Mouse (Mus musculus) frontal cortex, adult 2 months (tissue): ENCODE data around the gene Rab30. TPM values are rescaled to one million over a fixed set of nuclear protein-coding genes. Genes with fewer than 3 reads are reported as not detected.
A peak's percentile ranks its signal among the peaks of the same experiment; 100 is the strongest.

Experiments used
- DNase-seq, 2 experiments: peaks; one replicate each; pipeline ENCODE4 v3.0.0; 2022; ENCODE audit warnings: low spot score in 1 of 2; ENCODE audit errors: extremely low spot score in 1 of 2
- polyA plus RNA-seq: library from polyadenylated mRNA; depleted of rRNA; stranded (reverse); fragments of >200 nt; gene quantifications from 2 replicates; pipeline ENCODE4 v1.2.3, GENCODE M21; 2012

Gene Rab30
- polyA plus RNA-seq, 1 experiment = 15.4 TPM

DNA sequence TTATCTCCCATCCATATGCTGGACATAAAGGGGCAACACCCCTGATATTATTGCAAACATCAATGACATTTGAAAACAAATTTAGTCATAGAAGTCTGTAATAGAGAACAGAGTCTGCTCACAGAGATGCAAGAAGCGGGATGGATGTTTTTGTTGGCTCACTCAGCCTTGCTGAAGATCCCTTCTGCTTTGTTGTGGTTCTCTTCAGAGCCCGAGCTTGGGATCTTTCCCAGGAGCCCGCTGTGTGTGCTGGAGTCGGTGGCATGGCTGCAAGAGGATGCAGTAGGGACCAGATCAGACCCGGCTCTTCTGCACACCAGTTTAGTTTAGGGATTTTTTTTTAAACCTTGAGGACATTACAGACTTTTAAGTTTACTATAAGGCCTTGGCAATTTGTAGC lies 54.3 kb downstream of the Rab30 start:
- no peak for DNase-seq

DNA sequence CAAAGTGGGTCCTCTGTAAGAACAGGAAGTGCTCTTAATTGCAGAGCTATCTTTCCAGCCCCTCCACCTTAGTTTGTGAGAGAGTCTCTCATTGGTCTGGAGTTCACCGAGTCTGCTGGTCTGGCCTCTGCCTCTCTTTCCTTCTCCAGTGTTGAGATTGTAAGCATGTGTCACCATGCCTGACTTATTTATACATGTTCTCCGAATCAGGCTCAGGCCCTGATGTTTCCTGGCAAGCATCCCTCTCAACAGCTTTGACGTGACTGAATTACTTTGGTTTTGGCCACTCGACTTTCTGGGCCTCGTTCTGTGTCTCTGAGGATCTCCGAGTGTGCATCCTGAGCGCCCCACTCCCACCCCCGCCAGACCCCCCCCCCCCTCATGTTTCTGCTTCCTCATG lies 55.4 kb downstream of the Rab30 start:
- no peak for DNase-seq

DNA sequence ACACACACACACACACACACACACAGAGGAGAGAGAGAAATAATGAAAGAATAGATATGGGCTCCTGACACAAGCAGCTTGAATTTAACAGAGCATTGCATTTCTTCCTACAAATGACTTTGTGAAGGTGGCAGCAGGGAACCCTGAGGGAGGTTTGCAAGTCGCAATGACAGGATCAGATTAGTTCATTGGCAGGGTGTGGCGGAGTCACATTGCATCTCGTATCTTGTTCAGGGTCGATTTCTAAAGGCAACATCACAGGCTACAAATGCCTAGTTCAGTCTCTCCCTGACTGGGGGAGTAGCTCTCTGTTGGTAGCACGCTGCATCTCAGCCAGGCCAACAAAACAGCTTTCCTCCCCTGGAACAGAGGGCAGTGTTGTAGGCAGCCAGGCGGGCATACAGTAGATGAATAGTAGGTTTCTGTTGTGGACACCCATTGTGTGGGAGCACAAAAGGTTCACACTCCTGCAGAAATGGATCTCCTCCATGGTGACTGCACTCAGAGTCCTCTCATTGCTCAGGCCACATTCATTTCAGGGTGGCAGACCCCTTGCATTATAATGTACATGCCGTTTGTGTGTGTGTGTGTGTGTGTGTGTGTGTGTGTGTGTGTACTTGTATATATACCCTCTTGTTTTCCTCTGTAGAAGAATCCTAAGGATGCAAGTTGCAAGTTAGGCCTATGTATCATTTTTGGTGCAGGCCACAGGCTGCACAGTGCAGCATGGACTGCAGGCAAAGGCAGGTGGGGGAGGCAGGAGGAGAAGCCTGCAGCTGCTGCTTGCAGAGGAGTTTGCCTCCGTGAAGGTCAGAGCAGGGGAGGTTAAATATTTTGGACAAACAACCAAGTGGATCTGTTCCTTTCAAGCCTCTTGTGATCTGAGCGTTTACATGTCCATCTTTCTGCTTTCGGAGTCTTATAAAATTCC lies 58.5 kb downstream of the Rab30 start:
- peak in 1 of 2 experiments; percentile 39 for DNase-seq

DNA sequence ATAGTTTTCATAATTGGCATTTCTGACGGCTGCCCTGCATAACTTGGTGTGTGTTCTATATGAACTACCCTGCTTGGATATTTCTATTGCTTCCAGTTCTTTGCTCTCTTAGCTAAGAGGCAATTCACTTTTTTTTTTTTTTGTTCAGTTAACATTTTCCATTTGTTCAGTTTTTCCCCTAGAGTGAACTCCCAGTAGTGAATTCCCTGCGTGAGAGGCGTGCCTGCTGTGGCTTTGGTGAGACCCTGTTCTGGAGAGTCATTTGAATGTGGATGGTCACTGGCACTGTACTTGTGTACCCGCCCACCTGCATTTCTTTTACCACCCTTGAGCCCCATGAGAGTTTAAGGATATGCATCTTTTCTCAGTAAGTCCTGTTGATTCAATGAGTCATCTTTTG lies 60.8 kb downstream of the Rab30 start:
- no peak for DNase-seq

DNA sequence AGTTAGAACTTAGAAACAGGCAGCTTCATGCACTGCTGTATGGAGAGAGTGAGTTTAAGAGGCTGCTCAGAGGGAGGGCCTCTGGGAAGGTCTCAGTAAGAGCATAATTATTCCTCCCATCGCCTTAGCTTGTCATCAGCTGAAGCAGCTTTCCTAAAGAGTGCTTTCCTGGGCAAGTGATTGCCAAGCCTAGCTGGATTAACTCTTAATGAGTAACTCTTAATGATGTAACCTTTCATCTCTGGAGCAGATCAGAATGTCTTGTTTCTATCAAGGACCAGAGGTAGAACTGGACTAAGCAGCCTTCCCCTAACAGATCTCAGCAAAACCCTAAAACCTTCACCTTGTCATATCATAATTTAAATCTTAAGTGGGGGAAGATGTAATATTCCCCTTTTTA lies 61.8 kb downstream of the Rab30 start:
- DNase-seq = no peak

DNA sequence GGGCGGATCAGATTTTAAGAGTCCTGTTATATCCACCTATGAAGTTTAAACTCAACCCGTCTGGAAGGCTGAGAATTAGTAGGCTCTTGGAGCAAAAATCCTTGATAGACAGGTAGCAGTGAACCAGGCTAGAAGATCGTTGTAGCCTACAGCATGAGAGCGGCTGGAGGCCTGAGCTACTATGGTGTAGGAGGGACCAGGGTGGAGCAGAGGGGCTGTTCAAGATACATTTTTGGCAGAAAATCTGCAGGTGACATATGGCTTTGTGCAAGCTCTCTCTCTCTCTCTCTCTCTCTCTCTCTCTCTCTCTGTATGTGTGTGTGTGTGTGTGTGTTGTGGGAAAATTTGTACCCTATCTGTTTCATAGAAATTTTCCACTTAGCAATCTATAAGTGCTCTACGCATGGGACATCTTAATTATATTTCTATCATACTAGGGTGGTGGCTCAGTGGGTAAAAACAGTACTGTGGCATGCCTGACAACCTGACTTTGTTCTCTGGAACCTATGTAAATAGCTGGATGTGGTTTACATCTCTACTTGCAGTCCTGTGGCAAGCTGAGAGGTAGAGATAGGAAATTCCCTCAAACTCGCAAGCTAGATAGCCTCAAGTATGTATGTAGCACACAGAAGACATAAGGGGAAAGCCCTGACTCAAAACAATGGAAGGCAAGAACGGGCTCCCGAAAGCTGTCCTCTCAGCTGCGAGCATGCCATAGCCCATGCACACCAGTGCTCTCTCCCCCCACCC lies 63.7 kb downstream of the Rab30 start:
- no peak for DNase-seq

DNA sequence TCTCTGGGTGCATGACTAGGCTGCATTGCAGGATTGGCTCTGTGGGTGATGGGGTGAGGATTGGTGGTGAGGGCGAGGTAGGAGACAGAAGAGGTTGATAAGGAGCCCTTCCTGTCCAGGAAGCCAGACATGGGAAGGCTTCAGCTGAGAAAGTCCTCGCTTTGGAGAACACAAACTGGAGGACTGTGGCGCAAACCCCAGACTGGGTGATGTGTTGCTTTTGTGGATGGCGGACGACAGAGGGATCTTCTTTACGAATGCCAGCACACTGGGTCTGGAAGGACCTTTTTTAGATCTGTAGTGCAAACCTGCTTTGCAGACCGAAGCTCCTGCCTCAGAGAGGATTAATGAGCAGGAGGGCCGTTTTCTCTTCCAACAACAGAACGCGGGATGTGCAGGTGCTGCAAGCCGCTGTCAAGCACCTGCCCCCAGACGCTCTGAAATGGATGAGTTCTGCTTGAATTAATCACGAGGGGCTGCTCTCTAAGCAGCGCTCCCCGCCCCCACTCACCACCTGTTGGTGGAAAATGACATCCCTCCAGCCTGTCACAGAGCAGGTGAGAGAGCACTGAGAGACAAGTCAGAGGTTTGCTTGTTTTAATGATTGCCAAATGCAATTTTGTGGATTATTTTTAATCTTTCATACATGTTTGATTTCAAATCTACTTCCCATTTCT lies 65.2 kb downstream of the Rab30 start:
- peak in 1 of 2 experiments; percentile 43 for DNase-seq

DNA sequence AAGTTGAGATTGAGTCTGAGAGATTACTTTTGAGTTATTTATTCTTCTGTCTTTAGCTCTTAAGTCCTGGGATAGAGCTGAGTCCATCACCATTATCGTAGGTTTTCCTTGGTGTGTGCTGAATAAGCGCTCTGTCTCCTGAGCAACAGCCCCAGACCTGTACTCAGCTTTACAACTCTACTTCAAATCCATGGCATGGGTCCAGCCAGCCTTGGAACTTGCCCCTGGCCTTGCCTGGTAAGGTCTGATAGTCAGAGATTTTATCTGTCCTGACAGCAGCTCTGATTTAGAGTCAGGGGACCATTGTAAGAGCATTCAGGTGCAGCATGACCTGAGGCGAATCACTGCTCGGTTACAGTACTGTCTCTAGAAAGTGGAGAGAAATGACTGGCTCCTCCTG lies 66.1 kb downstream of the Rab30 start:
- DNase-seq = no peak

DNA sequence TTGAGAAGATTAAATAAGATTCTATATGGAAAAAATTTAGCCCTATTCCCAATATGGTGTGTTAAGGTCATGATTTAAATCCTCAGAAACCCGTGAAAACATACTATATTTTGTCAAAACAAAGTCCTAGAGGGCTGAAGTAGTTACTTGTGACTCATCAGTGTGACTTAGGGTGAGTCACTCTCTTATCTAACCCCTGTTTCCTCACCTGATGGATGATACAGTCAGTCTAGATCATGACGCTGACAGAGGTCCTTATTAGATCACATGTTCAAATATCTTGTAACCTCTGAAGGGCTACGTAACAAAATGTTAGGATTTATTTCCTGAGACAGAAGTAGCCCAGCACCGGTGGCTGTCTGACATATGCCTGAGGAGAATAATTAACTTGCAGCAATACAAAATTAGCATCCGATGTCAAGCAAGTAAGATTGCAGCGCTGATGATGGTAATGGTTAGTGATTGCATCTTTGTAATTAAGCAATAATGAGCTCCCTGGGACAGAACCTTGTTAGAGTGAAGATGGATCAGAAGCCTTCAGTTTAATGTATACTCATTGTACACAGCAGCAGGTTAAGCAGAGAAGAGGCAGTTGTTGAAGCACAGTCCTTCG lies 70.4 kb downstream of the Rab30 start:
- no peak for DNase-seq

DNA sequence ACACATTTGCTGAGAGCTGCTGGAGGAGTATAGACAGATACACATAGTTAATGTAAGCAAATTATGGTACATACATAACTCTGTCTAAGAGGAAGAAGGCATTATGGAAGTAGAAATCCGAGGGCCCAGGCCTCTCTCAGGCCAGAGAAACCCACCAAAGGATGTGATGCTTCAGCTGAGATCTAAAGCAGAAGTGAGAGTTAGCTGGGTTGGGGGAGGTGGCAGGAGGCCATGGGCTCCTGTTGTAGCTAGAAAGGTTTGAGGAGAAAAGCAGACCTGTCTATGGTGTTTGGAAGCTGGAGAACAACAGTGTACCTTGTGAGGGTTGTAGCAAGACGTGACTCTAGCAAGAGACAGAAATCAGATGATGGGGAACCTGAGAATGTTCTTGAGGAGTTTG lies 75.8 kb downstream of the Rab30 start:
- no peak for DNase-seq

DNA sequence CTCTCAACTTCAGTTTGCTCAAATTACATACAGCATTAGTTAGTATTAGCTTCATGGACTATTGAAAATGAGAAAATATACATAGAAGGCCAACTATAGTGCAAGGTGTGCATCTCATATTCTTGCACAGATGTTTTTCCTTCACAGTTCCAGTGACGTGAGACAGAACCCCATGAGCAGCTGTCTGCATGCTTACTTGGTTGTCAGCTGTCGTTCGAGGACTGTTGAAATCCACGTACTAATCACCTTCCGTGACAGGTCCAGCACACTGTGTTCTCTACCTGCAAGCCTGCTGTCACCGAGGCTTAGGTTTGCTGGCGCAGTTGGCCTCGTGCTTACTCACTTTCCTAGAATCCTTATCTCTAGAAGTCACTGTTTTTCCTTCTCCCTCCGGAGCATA lies 76.5 kb downstream of the Rab30 start:
- DNase-seq = no peak

DNA sequence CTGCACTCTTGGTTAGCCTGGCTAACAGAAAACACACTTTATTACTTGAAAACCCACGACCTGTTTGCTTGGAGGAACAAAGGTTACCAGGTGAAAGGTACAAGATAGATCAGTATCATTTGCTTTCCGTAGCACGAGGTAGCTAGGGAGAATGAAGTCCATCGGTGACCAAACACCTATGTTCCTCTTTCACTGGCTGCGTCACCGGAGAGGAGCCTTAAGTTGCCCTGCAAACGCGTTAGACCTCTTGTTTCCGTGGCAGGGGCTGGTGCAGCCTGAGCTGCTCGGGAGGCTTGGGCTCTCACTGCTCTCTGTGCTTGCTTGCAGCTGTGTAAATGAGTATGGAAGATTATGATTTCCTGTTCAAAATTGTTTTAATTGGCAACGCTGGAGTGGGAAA lies 78.3 kb downstream of the Rab30 start:
- DNase-seq = no peak

DNA sequence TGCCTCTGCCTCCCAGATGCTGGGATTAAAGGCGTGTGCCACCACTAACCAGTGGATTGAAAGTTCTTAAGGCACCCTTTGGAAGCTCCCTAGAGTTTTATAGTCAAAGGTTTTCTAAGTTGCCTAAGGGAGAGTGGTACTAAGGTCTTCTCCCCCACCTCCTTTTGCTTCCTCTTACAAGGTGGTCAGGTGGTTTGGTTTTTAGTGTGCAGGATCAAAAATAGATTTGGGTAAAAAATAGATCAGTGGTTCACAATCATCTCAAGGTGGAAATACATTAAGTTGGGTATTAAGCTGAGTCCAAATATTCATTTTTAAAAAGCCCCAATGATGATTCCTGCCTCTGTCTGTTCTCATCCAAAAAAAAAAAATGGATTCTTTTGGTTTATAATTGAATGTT lies 79.0 kb downstream of the Rab30 start:
- DNase-seq = no peak

DNA sequence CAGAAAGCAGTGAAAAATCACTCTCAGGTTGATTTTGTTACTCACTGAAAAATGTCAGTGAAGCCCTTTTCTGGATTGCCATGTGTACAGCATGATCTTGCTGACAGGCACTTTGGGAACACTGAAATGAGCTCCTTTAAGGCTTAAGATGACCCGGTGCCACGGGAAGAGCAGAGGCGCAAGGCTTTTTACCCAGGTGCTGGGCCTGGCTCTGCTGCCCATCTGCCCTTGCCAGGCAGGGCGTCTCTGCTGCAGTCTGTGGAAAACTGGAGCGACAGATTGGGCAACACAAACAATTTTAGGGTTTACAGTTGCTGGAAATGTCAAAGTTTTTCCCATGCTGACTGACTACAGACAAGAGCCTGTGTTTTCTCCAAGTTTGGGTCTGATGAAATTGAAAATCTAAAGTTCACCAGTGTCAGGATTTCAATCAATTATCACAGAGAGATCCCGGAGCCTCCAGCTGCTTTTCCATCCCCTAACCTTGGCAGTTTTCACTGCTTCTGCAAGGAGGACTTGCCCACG lies 79.6 kb downstream of the Rab30 start:
- no peak for DNase-seq

DNA sequence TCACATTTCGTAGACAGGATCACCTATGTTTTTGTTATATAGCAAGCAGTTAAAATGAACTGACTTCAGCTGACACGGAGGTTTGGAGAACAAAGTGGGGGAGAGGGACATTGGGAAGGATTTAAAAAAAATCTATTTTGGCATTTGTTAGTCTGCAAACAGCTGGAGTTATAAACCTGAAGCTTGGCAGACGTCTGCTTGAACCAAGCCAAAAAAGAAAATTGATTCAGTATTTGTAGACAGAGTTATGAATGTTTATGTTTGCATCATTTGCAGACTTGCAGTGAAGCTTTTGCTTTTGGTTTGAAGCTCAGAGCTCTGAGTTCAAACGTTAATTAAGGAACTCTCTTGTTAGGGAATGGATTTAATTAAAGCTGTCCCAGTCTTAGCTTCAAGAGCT lies 80.5 kb downstream of the Rab30 start:
- DNase-seq = no peak

DNA sequence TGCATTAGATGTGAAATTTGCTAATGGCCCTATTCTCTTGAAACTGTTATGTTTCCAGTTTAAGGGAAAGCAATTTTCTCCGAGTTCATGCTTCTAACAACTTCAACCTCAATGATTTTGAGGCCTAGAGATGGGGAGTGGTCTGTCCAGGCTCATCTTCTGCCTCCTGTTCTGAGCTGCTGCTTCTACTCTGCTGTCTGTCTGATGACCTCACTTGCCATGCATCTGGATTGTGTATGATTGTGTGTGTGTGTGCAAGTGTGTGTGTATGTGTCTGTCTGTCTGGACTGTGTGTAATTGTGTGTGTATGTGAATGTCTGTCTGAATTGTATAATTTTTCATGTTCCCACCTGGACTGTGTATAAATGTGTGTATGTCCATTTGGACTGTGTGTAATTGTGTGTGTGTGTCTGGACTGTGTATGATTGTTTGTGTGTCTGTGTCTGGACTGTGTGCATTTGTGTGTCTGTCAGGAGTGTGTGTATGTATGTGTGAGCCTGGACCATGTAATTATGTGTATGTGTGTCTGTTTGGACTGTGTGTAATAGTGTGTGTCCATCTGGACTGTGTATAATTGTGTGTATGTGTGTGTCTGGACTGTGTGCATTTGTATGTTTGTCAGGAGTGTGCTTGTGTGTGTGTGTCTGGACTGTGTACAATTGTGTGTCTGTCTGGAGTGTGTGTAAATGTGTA lies 81.2 kb downstream of the Rab30 start:
- DNase-seq = no peak

DNA sequence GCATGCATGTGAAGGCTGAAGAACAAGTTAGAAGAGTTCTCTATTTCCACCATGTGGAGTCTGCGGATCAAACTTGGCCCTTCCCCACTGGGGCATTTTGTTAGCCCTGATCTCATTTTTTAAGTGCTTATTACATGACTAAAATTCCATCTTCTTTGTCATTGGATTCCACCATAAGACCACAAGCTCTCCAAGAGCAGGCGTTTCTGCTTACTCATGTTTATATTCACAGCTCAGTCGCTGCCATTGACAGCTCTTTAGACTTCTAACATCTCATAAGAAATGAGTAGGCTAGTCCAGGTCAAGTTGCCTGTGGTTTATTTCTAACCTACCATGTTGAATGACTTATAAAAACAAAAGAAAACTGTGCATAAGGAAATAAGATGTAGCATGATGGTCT lies 84.8 kb downstream of the Rab30 start:
- DNase-seq = no peak

DNA sequence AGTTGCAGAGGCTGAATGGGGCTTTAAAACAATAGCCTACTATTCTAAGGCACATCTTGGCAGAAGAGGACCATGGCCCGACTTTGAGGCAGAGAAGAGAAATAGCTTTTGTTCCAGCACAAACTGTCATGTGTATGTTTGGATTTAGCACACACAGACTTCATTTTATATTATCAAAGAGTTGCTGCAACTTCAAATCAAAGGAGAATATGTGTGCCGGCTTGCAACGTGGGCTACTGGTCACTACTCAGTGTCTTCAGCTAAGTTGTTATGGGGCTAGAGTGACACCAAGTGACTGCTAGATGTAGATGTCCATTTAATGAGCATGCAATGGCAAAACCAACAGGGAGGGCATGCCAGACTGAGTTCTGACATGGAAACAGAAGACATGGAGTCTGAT lies 86.6 kb downstream of the Rab30 start:
- DNase-seq = peak in 1 of 2 experiments; percentile 23

DNA sequence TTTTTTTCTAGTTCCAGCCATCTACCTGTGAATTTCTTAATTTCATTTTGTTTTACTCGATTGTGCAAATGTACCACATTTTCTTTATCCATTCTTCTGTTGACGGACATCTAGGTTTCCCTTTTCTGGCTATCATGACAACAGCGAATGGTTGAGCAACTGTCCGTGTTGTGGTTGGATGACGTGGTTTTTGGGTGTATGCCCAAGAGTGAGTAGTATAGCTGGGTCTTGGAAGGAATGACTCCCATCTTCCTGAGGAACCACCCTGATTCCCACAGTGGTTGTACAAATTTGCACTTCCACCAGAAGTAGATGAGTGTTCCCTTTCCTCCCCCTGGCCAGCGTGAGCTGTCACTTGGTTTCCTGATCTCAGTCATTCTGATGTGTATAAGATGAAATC lies 91.0 kb downstream of the Rab30 start:
- DNase-seq = no peak

DNA sequence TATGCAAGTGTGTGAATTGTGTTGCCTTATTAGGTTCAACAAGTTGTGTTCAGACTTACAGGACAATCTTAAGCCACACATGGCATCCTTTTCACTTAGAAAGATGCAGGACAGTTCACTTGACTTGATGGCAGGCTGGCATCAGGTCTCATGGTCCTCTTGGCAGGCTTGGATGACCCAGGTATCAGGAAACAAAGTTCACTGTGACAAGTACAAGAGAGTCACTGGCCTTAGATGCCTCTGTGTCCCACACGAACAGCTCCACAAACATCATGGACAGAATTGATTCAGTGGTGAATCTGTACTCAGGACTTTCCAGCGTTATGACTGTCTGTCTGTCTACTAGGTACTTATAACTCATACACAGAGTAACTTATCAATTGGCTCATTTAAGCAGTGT lies 93.0 kb downstream of the Rab30 start:
- DNase-seq = no peak
